In the genomic region with DNA sequence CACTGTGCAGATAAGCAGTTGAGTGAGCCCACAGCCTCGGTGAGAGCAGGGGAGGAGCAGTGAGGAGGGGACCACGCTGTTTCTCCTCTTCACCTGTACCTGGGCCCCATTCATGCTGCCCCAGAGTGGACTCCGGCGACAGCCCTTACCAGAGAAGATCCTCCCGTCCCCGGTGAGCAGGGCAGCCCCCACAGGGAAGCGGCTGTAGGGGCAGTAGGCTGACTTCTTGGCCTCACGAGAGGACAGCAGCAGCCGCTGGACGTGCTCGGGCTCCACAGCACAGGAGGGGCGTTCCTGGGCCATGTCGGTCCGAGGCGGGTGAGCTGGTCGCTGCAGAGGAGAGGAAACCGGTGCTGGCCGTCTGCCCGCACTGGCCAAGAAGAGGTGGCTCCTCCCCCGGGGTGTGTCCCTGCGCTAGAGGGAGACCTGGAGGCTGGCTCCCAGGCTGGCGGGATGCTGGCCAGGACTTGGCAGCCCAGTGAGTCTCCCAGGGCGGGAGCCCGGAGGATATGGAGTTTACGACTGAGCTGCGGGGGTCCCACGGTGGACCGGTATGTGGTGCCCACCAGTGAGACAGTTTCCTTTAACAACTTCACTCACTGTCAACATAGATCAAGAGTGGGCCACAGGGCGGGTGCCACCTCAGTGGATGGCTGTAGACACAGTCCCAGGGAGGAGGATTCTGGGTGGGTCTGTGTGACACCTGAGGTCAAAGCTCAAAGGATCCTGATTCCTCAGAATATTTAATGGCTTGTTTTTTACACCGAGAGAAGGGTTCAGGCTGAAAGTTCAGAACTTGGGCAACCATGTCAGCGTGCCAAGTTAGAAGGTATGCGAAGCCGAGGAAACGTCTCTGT, we compare ENCODE assay signal across 7 mouse cellular contexts. TPM values are rescaled to one million over a fixed set of nuclear protein-coding genes. Genes with fewer than 3 reads are reported as not detected.
DNase-seq lines count a peak whose midpoint lies in the region; ATAC-seq lines count a peak whose summit lies in the region.

Gene Cda, minus strand, starts transcription at position 352 of the 857 bp plus-strand sequence.

- no peaks in the 10 kb centered on the region for H3K9me3 ChIP-seq in hindbrain, embryonic 13.5 days
- H3K9me3 ChIP-seq in limb, embryonic 15.5 days, result no peaks in the 10 kb centered on the region
- H3K9me3 ChIP-seq in midbrain, embryonic 14.5 days (ENCODE audit: control insufficient read depth, low read length), result no peaks in the 10 kb centered on the region
- H3K9me3 ChIP-seq in stomach, embryonic 15.5 days, result no peaks in the 10 kb centered on the region

- peak within 1 kb of the TSS; percentile 30; the same call in 1 of the 2 replicates for H3K9ac ChIP-seq in hindbrain, embryonic 13.5 days
- H3K9ac ChIP-seq in limb, embryonic 15.5 days, result no peak within 1 kb of the TSS
- H3K9ac ChIP-seq in midbrain, embryonic 14.5 days (replicated peaks; ENCODE audit: low read length), result peak within 1 kb of the TSS; percentile 26; the same call in 1 of the 2 replicates
- peak within 1 kb of the TSS; percentile 34 for H3K9ac ChIP-seq in stomach, embryonic 15.5 days

- H3K4me2 ChIP-seq in hindbrain, embryonic 13.5 days, result peak within 1 kb of the TSS; percentile 50
- H3K4me2 ChIP-seq in limb, embryonic 15.5 days, result peak within 1 kb of the TSS; percentile 53
- peak within 1 kb of the TSS; percentile 53 for H3K4me2 ChIP-seq in midbrain, embryonic 14.5 days (ENCODE audit: low read length)
- peak within 1 kb of the TSS; percentile 68 for H3K4me2 ChIP-seq in stomach, embryonic 15.5 days

- H3K4me3 ChIP-seq in hindbrain, embryonic 13.5 days, result peak within 1 kb of the TSS; percentile 22
- H3K4me3 ChIP-seq in limb, embryonic 15.5 days, result peak within 1 kb of the TSS; percentile 32
- peak within 1 kb of the TSS; percentile 27 for H3K4me3 ChIP-seq in midbrain, embryonic 14.5 days (replicated peaks; ENCODE audit: low read depth, low read length)
- H3K4me3 ChIP-seq in stomach, embryonic 15.5 days (replicated peaks), result peak within 1 kb of the TSS; percentile 40

- peak; percentile 89 for ATAC-seq in common myeloid progenitor, adult 5-6 weeks (replicated peaks; ENCODE audit: low read depth, poor library complexity, severe bottlenecking)
- ATAC-seq in hindbrain, embryonic 13.5 days (ENCODE audit: low FRiP score), result peak; percentile 80
- ATAC-seq in limb, embryonic 15.5 days (ENCODE audit: insufficient number of reproducible peaks, low FRiP score, low TSS enrichment, low read depth), result peak; percentile 66
- ATAC-seq in midbrain, embryonic 14.5 days (ENCODE audit: low FRiP score, low TSS enrichment), result no peak
- peak; percentile 94 for ATAC-seq in stomach, embryonic 15.5 days (ENCODE audit: insufficient read depth, low FRiP score, low read depth)

- no peaks in the 10 kb centered on the region for H3K36me3 ChIP-seq in hindbrain, embryonic 13.5 days
- H3K36me3 ChIP-seq in limb, embryonic 15.5 days, result no peaks in the 10 kb centered on the region
- H3K36me3 ChIP-seq in midbrain, embryonic 14.5 days (ENCODE audit: control insufficient read depth, insufficient read depth, low read length), result no peaks in the 10 kb centered on the region
- H3K36me3 ChIP-seq in stomach, embryonic 15.5 days, result no peaks in the 10 kb centered on the region

- peaks cover 8% of the 10 kb centered on the region for H3K4me1 ChIP-seq in hindbrain, embryonic 13.5 days (replicated peaks)
- H3K4me1 ChIP-seq in limb, embryonic 15.5 days, result peaks cover 12% of the 10 kb centered on the region
- H3K4me1 ChIP-seq in midbrain, embryonic 14.5 days (ENCODE audit: control insufficient read depth, insufficient read depth, low read length), result peaks cover 7% of the 10 kb centered on the region; the same call in 1 of the 2 replicates
- peaks cover 13% of the 10 kb centered on the region; the same call in 1 of the 2 replicates for H3K4me1 ChIP-seq in stomach, embryonic 15.5 days

- DNase-seq in adrenal gland, postnatal 10 days, result peak; percentile 92
- peak; percentile 62 to 71 for DNase-seq in gastrocnemius, adult 8-10 months (ENCODE audit: low spot score in 2 of 2)
- peak; percentile 74 for DNase-seq in midbrain, embryonic 14.5 days

- peaks cover 36% of the 10 kb centered on the region for H3K27me3 ChIP-seq in hindbrain, embryonic 13.5 days
- peaks cover 30% of the 10 kb centered on the region for H3K27me3 ChIP-seq in limb, embryonic 15.5 days
- H3K27me3 ChIP-seq in midbrain, embryonic 14.5 days (ENCODE audit: control insufficient read depth, insufficient read depth, low read length), result peaks cover 13% of the 10 kb centered on the region; the same call in 1 of the 2 replicates
- no peaks in the 10 kb centered on the region for H3K27me3 ChIP-seq in stomach, embryonic 15.5 days (replicated peaks)

- H3K27ac ChIP-seq in hindbrain, embryonic 13.5 days, result no peak within 1 kb of the TSS
- H3K27ac ChIP-seq in limb, embryonic 15.5 days, result 0 out of 2 replicates have a peak within 1 kb of the TSS, but pooled peaks have one; percentile 17
- H3K27ac ChIP-seq in midbrain, embryonic 14.5 days (replicated peaks; ENCODE audit: low read depth, low read length), result no peak within 1 kb of the TSS
- peak within 1 kb of the TSS; percentile 6; the same call in 1 of the 2 replicates for H3K27ac ChIP-seq in stomach, embryonic 15.5 days

- WGBS in hindbrain, embryonic 13.5 days, result 12% methylated on average over 33 of the region's 34 CpGs
- 4% methylated on average over 34 of the region's 34 CpGs for WGBS in limb, embryonic 15.5 days
- 13% methylated on average over 34 of the region's 34 CpGs for WGBS in midbrain, embryonic 14.5 days
- 7% methylated on average over 34 of the region's 34 CpGs for WGBS in stomach, embryonic 15.5 days

RNA-seq across cellular contexts. Expression of gene Cda, which starts in this region (rescaled TPM):
- 10 to 100 TPM; 12.3 to 13.4 TPM for total RNA-seq in adrenal gland, postnatal 10 days (2021)
- total RNA-seq in common myeloid progenitor, adult 5-6 weeks (2017), result not detected in 2 replicates
- total RNA-seq in gastrocnemius, adult 8-10 months (2022), result under 1 TPM in 2 of 4 experiments, not detected in 2; 0.59 to 0.63 TPM
- 4.0 and 4.1 TPM in 2 replicates for polyA plus RNA-seq in hindbrain, embryonic 13.5 days (2015; fragmentation: Nextera tagmentation; extraction: Ambion mirVana)
- 7.0 TPM in 2 replicates for polyA plus RNA-seq in limb, embryonic 15.5 days (2015; fragmentation: Nextera tagmentation; extraction: Ambion mirVana)
- 2.4 and 4.6 TPM in 2 replicates for polyA plus RNA-seq in midbrain, embryonic 14.5 days (2014; fragmentation: Nextera tagmentation; extraction: Ambion mirVana)
- polyA plus RNA-seq in stomach, embryonic 15.5 days (2015; fragmentation: Nextera tagmentation; extraction: Ambion mirVana), result 14.5 and 19.3 TPM in 2 replicates

Comparison
In these comparisons a context has a peak if more than half of its experiments do, and no peak if none do; other contexts are left out.
1. RNA of gene Cda (total RNA-seq): 12.3 to 13.4 TPM in adrenal gland, postnatal 10 days; 0.59 to 0.63 TPM in gastrocnemius, adult 8-10 months and not detected in common myeloid progenitor, adult 5-6 weeks; every median in the first group is over 4 times any median in the second.
2. Peak in ATAC-seq in common myeloid progenitor, adult 5-6 weeks; RNA of the gene not detected or under 1 TPM.
3. Peak in DNase-seq in gastrocnemius, adult 8-10 months; RNA of the gene not detected or under 1 TPM.
4. H3K27ac ChIP-seq: peak in limb, embryonic 15.5 days (single experiment) and stomach, embryonic 15.5 days (single experiment); none in hindbrain, embryonic 13.5 days (single experiment) and midbrain, embryonic 14.5 days (single experiment).
5. Peak in every context shown above with its lines, with median percentiles within 50 percentile points of each other: DNase-seq, H3K4me2 ChIP-seq and H3K4me3 ChIP-seq.